Mouse (Mus musculus): ENCODE results near the gene Meox1. TPM values are rescaled to one million over a fixed set of nuclear protein-coding genes. Genes with fewer than 3 reads are reported as not detected.

Gene Meox1
- polyA plus RNA-seq (2017; shearing (Covaris generic)), result not detected

GRCm38 (mm10) chr11:101894204-101894603 lies at the start of gene Meox1:
Meox1 (minus strand) TSS chr11:101894374.

Other genes with a start within 250 kb of the Meox1 start
- gene Arl4d, start 228.8 kb downstream of the Meox1 start, polyA plus RNA-seq (2017; shearing (Covaris generic)), result 1.6 TPM
- 50.6 TPM for gene Dhx8, start 161.5 kb downstream of the Meox1 start, polyA plus RNA-seq (2017; shearing (Covaris generic))
- gene Etv4, start 109.0 kb downstream of the Meox1 start, polyA plus RNA-seq (2017; shearing (Covaris generic)), result 0.11 TPM
- gene Sost, start 72.6 kb upstream of the Meox1 start, polyA plus RNA-seq (2017; shearing (Covaris generic)), result not detected
- gene Cfap97d1, start 89.9 kb upstream of the Meox1 start, polyA plus RNA-seq (2017; shearing (Covaris generic)), result not detected
- gene Dusp3, start 92.6 kb upstream of the Meox1 start, polyA plus RNA-seq (2017; shearing (Covaris generic)), result 0.14 TPM
- 0.12 TPM for gene Mpp3, start 134.1 kb upstream of the Meox1 start, polyA plus RNA-seq (2017; shearing (Covaris generic))
- not detected for gene Cd300lg, start 147.1 kb upstream of the Meox1 start, polyA plus RNA-seq (2017; shearing (Covaris generic))
- 1.8 TPM for gene Mpp2, start 194.1 kb upstream of the Meox1 start, polyA plus RNA-seq (2017; shearing (Covaris generic))
- not detected for gene Ppy, start 206.9 kb upstream of the Meox1 start, polyA plus RNA-seq (2017; shearing (Covaris generic))
- gene Pyy, start 213.5 kb upstream of the Meox1 start, polyA plus RNA-seq (2017; shearing (Covaris generic)), result not detected